14 mouse cellular contexts compared by ENCODE assay signal in genomic region chr13:94632730-94633129, GRCm38 (mm10).
"Had no signal": no experiment of that assay in that cellular context is flagged by ENCODE, and none has a peak within 500 bp of the region (broad histone marks: within the 10 kb centered on the region; RNA-seq: fewer than 3 reads in every experiment).

No protein-coding gene starts in this region.

- H3K36me3 ChIP-seq: kidney, embryonic 15.5 days; limb, embryonic 12.5 days; liver, embryonic 13.5 days; lung, embryonic 15.5 days; midbrain, embryonic 13.5 days; neural tube, embryonic 15.5 days had no signal

- H3K4me1 ChIP-seq: kidney, embryonic 15.5 days; limb, embryonic 12.5 days; liver, embryonic 13.5 days; lung, embryonic 15.5 days; midbrain, embryonic 13.5 days; neural tube, embryonic 15.5 days had no signal

- H3K4me3 ChIP-seq: kidney, embryonic 15.5 days; limb, embryonic 12.5 days; liver, embryonic 13.5 days; lung, embryonic 15.5 days; midbrain, embryonic 13.5 days; neural tube, embryonic 15.5 days had no signal

- H3K9ac ChIP-seq: kidney, embryonic 15.5 days; limb, embryonic 12.5 days; liver, embryonic 13.5 days; liver, postnatal 0 days; lung, embryonic 15.5 days; midbrain, embryonic 13.5 days; neural tube, embryonic 15.5 days had no signal

- H3K9me3 ChIP-seq: kidney, embryonic 15.5 days; limb, embryonic 12.5 days; liver, embryonic 13.5 days; lung, embryonic 15.5 days; midbrain, embryonic 13.5 days; neural tube, embryonic 15.5 days had no signal

- H3K4me2 ChIP-seq: kidney, embryonic 15.5 days; limb, embryonic 12.5 days; liver, embryonic 13.5 days; lung, embryonic 15.5 days; midbrain, embryonic 13.5 days; neural tube, embryonic 15.5 days had no signal

- ATAC-seq: liver, postnatal 0 days; midbrain, embryonic 13.5 days had no signal

- DNase-seq: kidney, postnatal 14 days; layer of hippocampus, adult 9-11 months; liver; liver, embryonic 13.5 days; liver, postnatal 0 days; right cerebral cortex, adult 18-20 months; right cerebral cortex, postnatal 25 days; thymus, adult 18-20 months; thymus, postnatal 14 days had no signal

- H3K27ac ChIP-seq: kidney, embryonic 15.5 days; limb, embryonic 12.5 days; liver, embryonic 13.5 days; lung, embryonic 15.5 days; midbrain, embryonic 13.5 days; neural tube, embryonic 15.5 days had no signal

- H3K27me3 ChIP-seq: kidney, embryonic 15.5 days; liver, embryonic 13.5 days; lung, embryonic 15.5 days had no signal
